Mouse (Mus musculus) limb, embryonic 12.5 days (tissue): ENCODE results near the gene Casc1. TPM values are rescaled to one million over a fixed set of nuclear protein-coding genes. Genes with fewer than 3 reads are reported as not detected.

ENCODE experiments used
- ATAC-seq: fragments of 200-750 bp; cut with Nextera tagmentation; 2 replicates; pipeline ENCODE4 v1.8.0; 2017; ENCODE audit warnings: low read depth, moderate TSS enrichment; ENCODE audit not compliant: insufficient number of reproducible peaks, insufficient read depth, low FRiP score, low TSS enrichment
- H3K27ac ChIP-seq: fragments of 300-500 bp; sonication (generic); 2 replicates; pipeline ENCODE4 v1.5.1; 2016; ENCODE audit warnings: mild to moderate bottlenecking, moderate library complexity
- H3K27me3 ChIP-seq: fragments of 300-500 bp; sonication (generic); 2 replicates; pipeline ENCODE4 v1.6.1; 2016; ENCODE audit warnings: mild to moderate bottlenecking, moderate library complexity
- H3K36me3 ChIP-seq: fragments of 300-500 bp; sonication (generic); 2 replicates; pipeline ENCODE4 v1.6.1; 2016; ENCODE audit warnings: mild to moderate bottlenecking, moderate library complexity
- H3K4me1 ChIP-seq: fragments of 300-500 bp; sonication (generic); replicated peaks from 2 replicates; pipeline ENCODE4 v1.6.1; 2016
- H3K4me2 ChIP-seq: fragments of 300-500 bp; sonication (generic); 2 replicates; pipeline ENCODE4 v1.6.1; 2016; ENCODE audit warnings: mild to moderate bottlenecking, moderate library complexity
- H3K4me3 ChIP-seq: fragments of 300-500 bp; sonication (generic); replicated peaks from 2 replicates; pipeline ENCODE4 v1.5.1; 2016; ENCODE audit warnings: mild to moderate bottlenecking
- H3K9ac ChIP-seq: fragments of 300-500 bp; sonication (generic); replicated peaks from 2 replicates; pipeline ENCODE4 v1.6.1; 2016; ENCODE audit warnings: mild to moderate bottlenecking, moderate library complexity
- H3K9me3 ChIP-seq: fragments of 300-500 bp; sonication (generic); 2 replicates; pipeline ENCODE4 v1.6.1; 2016; ENCODE audit warnings: mild to moderate bottlenecking, moderate library complexity
- WGBS: fragments of 180-500 bp; shearing (Covaris S2); methylation state at CpG from one replicate; pipeline ENCODE4 v1.1.7; 2016; 5-methylcytosine and 5-hydroxymethylcytosine counted together
- polyA plus RNA-seq: library from polyadenylated mRNA; unstranded; fragments of >200 nt; fragmentation: Nextera tagmentation; extraction: Ambion mirVana; gene quantifications from 2 replicates; pipeline ENCODE4 v1.2.1, GENCODE M21; 2016

Gene Casc1
- polyA plus RNA-seq = 0.34 and 0.46 TPM in 2 replicates

DNA sequence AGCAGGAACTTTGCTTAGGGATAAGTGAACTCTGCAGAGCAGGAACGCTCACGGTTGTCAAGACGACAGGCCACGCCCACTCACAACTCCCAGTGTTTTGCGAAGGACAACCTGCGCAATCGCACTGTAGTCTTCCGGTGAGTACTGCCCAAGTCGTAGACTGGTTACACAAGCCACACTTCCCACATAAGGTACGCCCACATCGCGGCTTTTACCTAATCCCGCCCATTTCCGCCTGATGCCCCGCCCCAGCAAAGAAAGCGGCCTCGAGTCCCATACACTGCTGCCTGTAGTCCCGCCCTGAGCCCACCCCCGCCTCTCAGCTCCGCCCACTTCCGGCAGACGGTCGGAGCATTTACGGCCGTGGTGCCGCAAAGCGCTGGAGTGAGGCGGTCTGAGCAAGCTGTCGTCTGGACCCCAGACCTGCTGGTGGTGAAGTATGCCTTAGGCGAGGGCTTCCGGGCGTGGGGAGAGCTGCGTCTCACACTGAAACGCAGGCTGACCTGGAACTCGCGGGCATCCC lies at the start of gene Casc1, which contains the start of gene Etfrf1:
Gene Casc1, minus strand, starts transcription at position 190 of the 523 bp plus-strand sequence.
Gene Etfrf1, plus strand, starts transcription at position 319 of the 523 bp plus-strand sequence.
- ATAC-seq = peak; percentile 99
- under 1% methylated on average over 36 of the region's 36 CpGs for WGBS

DNA sequence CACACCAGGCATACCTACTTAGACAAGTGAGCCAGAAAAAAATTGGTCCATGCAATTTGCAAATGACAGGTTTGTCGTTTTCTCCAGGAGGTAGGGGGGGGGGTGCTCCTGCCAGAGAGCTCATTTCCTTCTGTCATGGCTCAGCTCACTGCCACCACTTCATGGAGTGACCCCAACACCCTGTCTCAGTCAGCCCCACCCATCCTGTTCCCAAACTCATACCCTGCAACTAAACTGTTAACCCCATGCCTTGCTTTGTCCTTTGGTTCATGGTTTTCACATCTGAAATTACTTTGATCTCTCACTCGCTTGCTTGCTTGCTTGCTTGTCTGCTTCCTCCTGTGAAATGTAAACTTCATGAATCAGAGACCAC lies 45.9 kb upstream of the Casc1 start:
- Histone ChIP-seq H3K4me2 (no peak overlapping the region), H3K27me3 (peaks cover 4% of the 10 kb centered on the region; the same call in 1 of the 2 replicates), H3K27ac (peak overlapping the region; percentile 25; the same call in 1 of the 2 replicates), H3K9ac (no peak overlapping the region; the same call in 1 of the 2 replicates), H3K4me3 (no peak overlapping the region), H3K36me3 (no peaks in the 10 kb centered on the region), H3K9me3 (no peaks in the 10 kb centered on the region), H3K4me1 (peaks cover 22% of the 10 kb centered on the region)
- no peak for ATAC-seq
- 31% methylated on average over 2 of the region's 2 CpGs for WGBS

More for the DNA sequence above, at the start of gene Casc1, which contains the start of gene Etfrf1:
- Histone ChIP-seq H3K9ac (peak within 1 kb of the TSS; percentile 78), H3K4me2 (peak within 1 kb of the TSS; percentile 54), H3K36me3 (peaks cover 7% of the 10 kb centered on the region; the same call in 1 of the 2 replicates), H3K27ac (peak within 1 kb of the TSS; percentile 97), H3K4me1 (0 out of 2 replicates have a peak, but pooled peaks cover 12% of the 10 kb centered on the region), H3K4me3 (peak within 1 kb of the TSS; percentile 64), H3K9me3 (no peaks in the 10 kb centered on the region), H3K27me3 (no peaks in the 10 kb centered on the region)

- Histone ChIP-seq H3K27ac (0 out of 2 replicates have a peak overlapping the region, but pooled peaks have one; percentile 25), H3K4me3 (no peak overlapping the region), H3K27me3 (peaks cover 4% of the 10 kb centered on the region; the same call in 1 of the 2 replicates), H3K4me1 (peaks cover 22% of the 10 kb centered on the region), H3K9ac (no peak overlapping the region), H3K4me2 (no peak overlapping the region), H3K9me3 (no peaks in the 10 kb centered on the region), H3K36me3 (no peaks in the 10 kb centered on the region)
- 60% methylated on average over 13 of the region's 13 CpGs for WGBS
- no peak for ATAC-seq
Observed at GRCm38 (mm10) chr6:145255952-145256700, 45.3 kb upstream of the Casc1 start.

- peaks cover 16% of the 10 kb centered on the region for H3K4me1 ChIP-seq
- peak; percentile 52; the same call in 1 of the 2 replicates for ATAC-seq
- peak overlapping the region; percentile 79 for H3K4me2 ChIP-seq
- H3K27ac ChIP-seq = peak overlapping the region; percentile 81
- H3K36me3 ChIP-seq = peaks cover 5% of the 10 kb centered on the region
- WGBS = 13% methylated on average over 16 of the region's 16 CpGs
- H3K9ac ChIP-seq = peak overlapping the region; percentile 98
- peak overlapping the region; percentile 98 for H3K4me3 ChIP-seq
- H3K27me3 ChIP-seq = peaks cover 4% of the 10 kb centered on the region; the same call in 1 of the 2 replicates
- no peaks in the 10 kb centered on the region for H3K9me3 ChIP-seq
Observed at GRCm38 (mm10) chr6:145250820-145251219, 40.0 kb upstream of the Casc1 start.

GRCm38 (mm10) chr6:145250185-145250791 lies 39.5 kb upstream of the Casc1 start, which contains the start of gene Kras:
TSS of gene Kras (minus strand) at chr6:145250239.
- H3K4me3 ChIP-seq = peak within 1 kb of the TSS; percentile 98
- peak; percentile 95 for ATAC-seq
- under 1% methylated on average over 41 of the region's 83 CpGs for WGBS
- H3K9me3 ChIP-seq = no peaks in the 10 kb centered on the region
- peaks cover 16% of the 10 kb centered on the region for H3K4me1 ChIP-seq
- H3K36me3 ChIP-seq = peaks cover 10% of the 10 kb centered on the region
- peak within 1 kb of the TSS; percentile 98 for H3K9ac ChIP-seq
- peak within 1 kb of the TSS; percentile 81 for H3K27ac ChIP-seq
- peaks cover 4% of the 10 kb centered on the region; the same call in 1 of the 2 replicates for H3K27me3 ChIP-seq
- peak within 1 kb of the TSS; percentile 79 for H3K4me2 ChIP-seq

DNA sequence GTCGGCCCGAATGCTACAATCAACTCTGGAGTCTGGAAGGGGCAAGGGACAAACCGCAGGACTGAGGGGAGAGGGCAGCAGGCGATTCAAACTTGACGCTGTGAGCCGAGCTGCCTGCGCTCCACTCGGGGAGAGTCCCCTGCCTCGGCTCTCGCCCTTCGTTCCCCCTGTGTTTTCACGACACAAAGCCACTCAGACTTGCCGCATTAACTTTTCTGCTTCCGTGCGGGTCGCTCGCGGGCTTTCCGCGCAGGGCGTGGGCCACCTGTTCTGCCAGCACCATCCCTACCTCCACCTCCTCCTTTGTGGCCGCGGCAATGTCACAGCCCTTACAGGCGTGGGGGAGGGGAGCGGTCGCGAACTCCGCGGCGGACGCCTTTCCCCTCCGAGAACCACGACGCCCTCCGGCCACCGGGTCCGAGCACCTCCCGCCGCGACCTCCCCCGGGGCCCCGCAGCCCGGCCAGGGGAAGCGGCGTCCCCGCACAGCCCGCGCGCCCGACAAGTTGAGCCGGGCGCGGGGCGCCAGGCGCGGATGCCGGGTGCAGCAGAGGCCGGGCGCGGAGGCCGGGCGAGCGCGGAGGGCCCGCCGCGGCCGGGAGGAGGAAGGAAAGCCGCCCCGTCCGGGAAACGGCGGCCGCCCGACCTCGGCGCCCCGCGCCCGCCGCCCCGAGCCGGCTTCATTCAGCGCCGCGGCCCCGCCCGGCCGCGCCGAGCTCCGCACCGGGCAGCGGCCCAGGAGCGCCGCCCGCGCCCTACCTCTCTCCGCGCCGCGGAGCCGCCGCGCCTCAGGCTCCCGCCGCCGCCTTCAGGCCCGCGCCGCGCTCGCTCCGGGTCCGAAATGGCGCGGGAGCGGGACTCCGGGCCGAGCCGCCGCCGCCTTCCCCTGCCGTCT lies 38.7 kb upstream of the Casc1 start:
- Histone ChIP-seq H3K36me3 (peaks cover 16% of the 10 kb centered on the region), H3K9me3 (no peaks in the 10 kb centered on the region), H3K27me3 (peaks cover 4% of the 10 kb centered on the region; the same call in 1 of the 2 replicates), H3K4me3 (peak overlapping the region; percentile 98), H3K4me1 (peaks cover 16% of the 10 kb centered on the region), H3K27ac (peak overlapping the region; percentile 81), H3K4me2 (peak overlapping the region; percentile 79), H3K9ac (peak overlapping the region; percentile 98)
- WGBS = under 1% methylated on average over 93 of the region's 124 CpGs
- peak; percentile 11; the same call in 1 of the 2 replicates for ATAC-seq

DNA sequence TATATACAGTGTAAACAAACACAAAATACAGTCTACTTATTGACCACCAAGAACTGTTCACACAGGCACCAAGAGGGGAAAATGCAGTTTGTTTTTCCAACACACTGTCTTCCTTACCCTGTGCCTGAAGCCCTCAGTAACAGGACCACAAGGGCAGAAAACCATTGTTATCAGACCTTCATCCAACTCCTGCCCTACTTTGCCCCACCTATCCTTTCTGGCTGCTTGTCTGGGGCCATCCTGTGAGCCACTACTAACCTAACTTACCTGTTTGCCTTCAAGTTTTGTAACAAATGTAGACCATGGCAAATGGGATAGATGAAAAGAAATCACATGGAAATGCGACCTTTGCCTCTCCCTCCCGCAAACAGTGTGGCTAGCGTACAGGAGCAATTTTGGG lies 37.1 kb upstream of the Casc1 start:
- H3K36me3 ChIP-seq = peaks cover 26% of the 10 kb centered on the region
- H3K4me2 ChIP-seq = peak overlapping the region; percentile 79; the same call in 1 of the 2 replicates
- ATAC-seq = no peak
- H3K9me3 ChIP-seq = no peaks in the 10 kb centered on the region
- H3K27ac ChIP-seq = no peak overlapping the region
- no peak overlapping the region for H3K4me3 ChIP-seq
- H3K9ac ChIP-seq = no peak overlapping the region
- 76% methylated on average over 3 of the region's 3 CpGs for WGBS
- H3K27me3 ChIP-seq = no peaks in the 10 kb centered on the region; the same call in 1 of the 2 replicates
- peaks cover 16% of the 10 kb centered on the region for H3K4me1 ChIP-seq

DNA sequence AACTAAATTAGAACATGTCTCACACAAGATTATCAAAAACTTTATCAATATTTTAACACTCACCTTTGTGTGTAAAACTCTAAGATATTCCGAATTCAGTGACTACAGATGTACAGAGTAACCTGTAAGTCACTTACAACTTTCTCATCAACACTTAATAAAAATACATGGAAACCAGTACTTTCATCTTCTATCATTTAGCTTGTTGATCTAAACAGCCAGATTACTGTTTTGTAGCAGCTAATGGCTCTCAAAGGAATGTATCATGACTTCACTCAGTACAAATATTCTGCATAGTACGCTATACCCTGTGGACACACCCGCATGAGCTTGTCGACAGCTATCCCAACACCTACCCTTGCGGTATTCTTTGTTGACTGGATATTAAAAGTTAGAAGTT lies 36.0 kb upstream of the Casc1 start:
- no peak for ATAC-seq
- Histone ChIP-seq H3K4me2 (no peak overlapping the region), H3K27me3 (no peaks in the 10 kb centered on the region; the same call in 1 of the 2 replicates), H3K4me1 (peaks cover 16% of the 10 kb centered on the region), H3K4me3 (no peak overlapping the region), H3K27ac (no peak overlapping the region), H3K9me3 (no peaks in the 10 kb centered on the region), H3K9ac (no peak overlapping the region), H3K36me3 (peaks cover 28% of the 10 kb centered on the region)
- WGBS = 87% methylated on average over 5 of the region's 5 CpGs

- Histone ChIP-seq H3K4me3 (no peak overlapping the region), H3K4me2 (no peak overlapping the region), H3K27ac (no peak overlapping the region), H3K9ac (no peak overlapping the region), H3K27me3 (no peaks in the 10 kb centered on the region), H3K4me1 (peaks cover 3% of the 10 kb centered on the region; the same call in 1 of the 2 replicates), H3K36me3 (peaks cover 54% of the 10 kb centered on the region), H3K9me3 (no peaks in the 10 kb centered on the region)
- ATAC-seq = no peak
- 60% methylated on average over 1 of the region's 1 CpGs for WGBS
Observed at GRCm38 (mm10) chr6:145242521-145242920, 31.7 kb upstream of the Casc1 start.

- H3K36me3 ChIP-seq = peaks cover 44% of the 10 kb centered on the region
- WGBS = 89% methylated on average over 6 of the region's 6 CpGs
Observed at GRCm38 (mm10) chr6:145240285-145240684, 29.5 kb upstream of the Casc1 start.

More at GRCm38 (mm10) chr6:145240285-145240684, 29.5 kb upstream of the Casc1 start:
- no peak overlapping the region for H3K4me2 ChIP-seq
- H3K9ac ChIP-seq = no peak overlapping the region
- H3K27me3 ChIP-seq = no peaks in the 10 kb centered on the region
- no peak overlapping the region for H3K27ac ChIP-seq
- H3K4me1 ChIP-seq = no peaks in the 10 kb centered on the region
- no peak for ATAC-seq
- H3K4me3 ChIP-seq = no peak overlapping the region
- no peaks in the 10 kb centered on the region for H3K9me3 ChIP-seq
